Mouse (Mus musculus) limb, embryonic 12.5 days (tissue): ENCODE measurements at regions not wholly inside any gene's neighbourhood (a gene's known extent, or its start where the extent isn't known, plus 50 kb on each side); places are given as distances from the start of the nearest gene placed in this dataset.
A peak's percentile ranks its signal among the peaks of the same experiment; 100 is the strongest.

Source experiments
- ATAC-seq: fragments of 200-750 bp; cut with Nextera tagmentation; 2 replicates; pipeline ENCODE4 v1.8.0; 2017; ENCODE audit warnings: low read depth, moderate TSS enrichment; ENCODE audit not compliant: insufficient number of reproducible peaks, insufficient read depth, low FRiP score, low TSS enrichment
- H3K27ac ChIP-seq: fragments of 300-500 bp; sonication (generic); 2 replicates; pipeline ENCODE4 v1.5.1; 2016; ENCODE audit warnings: mild to moderate bottlenecking, moderate library complexity
- H3K27me3 ChIP-seq: fragments of 300-500 bp; sonication (generic); 2 replicates; pipeline ENCODE4 v1.6.1; 2016; ENCODE audit warnings: mild to moderate bottlenecking, moderate library complexity
- H3K36me3 ChIP-seq: fragments of 300-500 bp; sonication (generic); 2 replicates; pipeline ENCODE4 v1.6.1; 2016; ENCODE audit warnings: mild to moderate bottlenecking, moderate library complexity
- H3K4me1 ChIP-seq: fragments of 300-500 bp; sonication (generic); replicated peaks from 2 replicates; pipeline ENCODE4 v1.6.1; 2016
- H3K4me2 ChIP-seq: fragments of 300-500 bp; sonication (generic); 2 replicates; pipeline ENCODE4 v1.6.1; 2016; ENCODE audit warnings: mild to moderate bottlenecking, moderate library complexity
- H3K4me3 ChIP-seq: fragments of 300-500 bp; sonication (generic); replicated peaks from 2 replicates; pipeline ENCODE4 v1.5.1; 2016; ENCODE audit warnings: mild to moderate bottlenecking
- H3K9ac ChIP-seq: fragments of 300-500 bp; sonication (generic); replicated peaks from 2 replicates; pipeline ENCODE4 v1.6.1; 2016; ENCODE audit warnings: mild to moderate bottlenecking, moderate library complexity
- H3K9me3 ChIP-seq: fragments of 300-500 bp; sonication (generic); 2 replicates; pipeline ENCODE4 v1.6.1; 2016; ENCODE audit warnings: mild to moderate bottlenecking, moderate library complexity
- WGBS: fragments of 180-500 bp; shearing (Covaris S2); methylation state at CpG from one replicate; pipeline ENCODE4 v1.1.7; 2016; 5-methylcytosine and 5-hydroxymethylcytosine counted together

- Histone ChIP-seq H3K9me3 (no peaks in the 10 kb centered on the region), H3K4me1 (peaks cover 27% of the 10 kb centered on the region), H3K36me3 (no peaks in the 10 kb centered on the region), H3K4me3 (no peak overlapping the region), H3K27ac (peak overlapping the region; percentile 80), H3K9ac (no peak overlapping the region), H3K4me2 (no peak overlapping the region), H3K27me3 (no peaks in the 10 kb centered on the region)
- 20% methylated on average over 2 of the region's 2 CpGs for WGBS
- ATAC-seq = peak; percentile 80; the same call in 1 of the 2 replicates
Observed at GRCm38 (mm10) chr6:50509207-50509606, 53.2 kb upstream of the Osbpl3 start.

- Histone ChIP-seq H3K4me2 (no peak overlapping the region), H3K36me3 (no peaks in the 10 kb centered on the region), H3K27me3 (no peaks in the 10 kb centered on the region), H3K9ac (no peak overlapping the region), H3K4me3 (no peak overlapping the region), H3K4me1 (peaks cover 40% of the 10 kb centered on the region), H3K27ac (no peak overlapping the region), H3K9me3 (peaks cover 4% of the 10 kb centered on the region; the same call in 1 of the 2 replicates)
- WGBS = 76% methylated on average over 4 of the region's 4 CpGs
- ATAC-seq = no peak
Observed at GRCm38 (mm10) chr6:50507466-50507865, 51.5 kb upstream of the Osbpl3 start.
